Mouse (Mus musculus) B cell, adult 2 months (primary cell): ENCODE measurements around the gene Il4ra.

Experiments used
- DNase-seq, 2 experiments: peaks; one replicate each; pipeline ENCODE4 v3.0.0; 2022

Gene Il4ra

GRCm38 (mm10) chr7:125574832-125575231 is 22.9 kb downstream of the Il4ra start:
- DNase-seq: no peak

GRCm38 (mm10) chr7:125575738-125576540 is 24.0 kb downstream of the Il4ra start:
- DNase-seq: no peak

GRCm38 (mm10) chr7:125576982-125577381 is 25.1 kb downstream of the Il4ra start:
- DNase-seq: no peak

- DNase-seq: no peak
Measured at GRCm38 (mm10) chr7:125577486-125578088, 25.7 kb downstream of the Il4ra start.

GRCm38 (mm10) chr7:125578106-125578505 is 26.2 kb downstream of the Il4ra start:
- no peak for DNase-seq

- no peak for DNase-seq
Measured at GRCm38 (mm10) chr7:125579545-125580219, 27.8 kb downstream of the Il4ra start.

GRCm38 (mm10) chr7:125580220-125580549 is 28.3 kb downstream of the Il4ra start:
- DNase-seq: no peak

GRCm38 (mm10) chr7:125580625-125581316 is 28.9 kb downstream of the Il4ra start:
- no peak for DNase-seq

- DNase-seq: peak; percentile 91 to 92
Measured at GRCm38 (mm10) chr7:125581317-125581672, 29.4 kb downstream of the Il4ra start.

GRCm38 (mm10) chr7:125583325-125584004 is 31.5 kb downstream of the Il4ra start:
- DNase-seq: peak in 1 of 2 experiments; percentile 46

- DNase-seq: no peak
Measured at GRCm38 (mm10) chr7:125584005-125584369, 32.1 kb downstream of the Il4ra start.

- no peak for DNase-seq
Measured at GRCm38 (mm10) chr7:125586355-125586754, 34.4 kb downstream of the Il4ra start.

- peak; percentile 66 to 71 for DNase-seq
Measured at GRCm38 (mm10) chr7:125588721-125589120, 36.8 kb downstream of the Il4ra start.

GRCm38 (mm10) chr7:125589896-125590295 is 38.0 kb downstream of the Il4ra start:
- DNase-seq: no peak

- DNase-seq: peak; percentile 61 to 70
Measured at GRCm38 (mm10) chr7:125593831-125594230, 41.9 kb downstream of the Il4ra start.

GRCm38 (mm10) chr7:125596406-125596805 is 44.5 kb downstream of the Il4ra start:
- DNase-seq: no peak

- DNase-seq: peak; percentile 64 to 66
Measured at GRCm38 (mm10) chr7:125597083-125597482, 45.2 kb downstream of the Il4ra start.

- DNase-seq: no peak
Measured at GRCm38 (mm10) chr7:125597516-125598347, 45.8 kb downstream of the Il4ra start.

- peak; percentile 64 to 68 for DNase-seq
Measured at GRCm38 (mm10) chr7:125599373-125599973, 47.6 kb downstream of the Il4ra start.

- peak; percentile 48 to 49 for DNase-seq
Measured at GRCm38 (mm10) chr7:125600136-125600535, 48.2 kb downstream of the Il4ra start.

GRCm38 (mm10) chr7:125600612-125601279 is 48.8 kb downstream of the Il4ra start:
- no peak for DNase-seq
